Mouse (Mus musculus) CH12.LX (cell line): ENCODE measurements around the gene Cysrt1. TPM values are rescaled to one million over a fixed set of nuclear protein-coding genes. Genes with fewer than 3 reads are reported as not detected.

ENCODE experiments used
- DNase-seq: peaks from one replicate; pipeline ENCODE4 v3.0.0-alpha.2; 2013; ENCODE audit errors: extremely low read depth
- H3K27ac ChIP-seq: 2 replicates; pipeline ENCODE4 v1.5.1; 2012; ENCODE audit warnings: low read depth, mild to moderate bottlenecking, control low read depth, moderate library complexity; ENCODE audit not compliant: insufficient read depth
- H3K27me3 ChIP-seq: replicated peaks from 2 replicates; pipeline ENCODE3; 2012; ENCODE audit warnings: inconsistent platforms
- H3K36me3 ChIP-seq, 2 experiments: replicated peaks in 1 of 2; 2 replicates each; pipeline versions ENCODE3 to v1.6.1; 2012; ENCODE audit warnings: inconsistent platforms in 1 of 2, low read length in 1 of 2, mild to moderate bottlenecking in 1 of 2, mixed read lengths in 1 of 2, moderate library complexity in 1 of 2; ENCODE audit not compliant: control insufficient read depth in 1 of 2, insufficient read depth in 1 of 2
- H3K4me1 ChIP-seq, 2 experiments: 2 replicates each; pipeline ENCODE4 v1.6.1; 2012; ENCODE audit warnings: inconsistent platforms in 1 of 2, moderate library complexity in 1 of 2; ENCODE audit not compliant: insufficient read depth in 2 of 2, control insufficient read depth in 1 of 2
- H3K4me2 ChIP-seq: 2 replicates; pipeline ENCODE4 v1.6.1; 2012; ENCODE audit warnings: low read depth, mild to moderate bottlenecking, control low read depth; ENCODE audit not compliant: poor library complexity, insufficient read depth, severe bottlenecking
- H3K4me3 ChIP-seq, 3 experiments: fragments of 150-350 bp in 1 of 3; sonication (generic) in 1 of 3; replicated peaks in 1 of 3; 2 replicates each; pipeline versions ENCODE3 to v1.5.1; 2011 to 2012; ENCODE audit warnings: low read depth in 2 of 3, low read length in 2 of 3, mild to moderate bottlenecking in 2 of 3, moderate library complexity in 2 of 3, control low read depth in 1 of 3, improper control_type of control experiment in 1 of 3, inconsistent platforms in 1 of 3, mixed read lengths in 1 of 3; ENCODE audit not compliant: poor library complexity in 1 of 3
- H3K79me2 ChIP-seq: replicated peaks from 2 replicates; pipeline ENCODE4 v1.6.1; 2012; ENCODE audit warnings: mild to moderate bottlenecking, moderate library complexity; ENCODE audit not compliant: control insufficient read depth, poor library complexity, insufficient read depth, severe bottlenecking; ENCODE audit errors: extremely low read depth
- H3K9ac ChIP-seq: 2 replicates; pipeline ENCODE4 v1.6.1; 2012; ENCODE audit warnings: low read depth, mild to moderate bottlenecking, control low read depth, moderate library complexity; ENCODE audit not compliant: insufficient read depth
- H3K9me3 ChIP-seq: replicated peaks from 2 replicates; pipeline ENCODE3; 2012; ENCODE audit warnings: low read length, inconsistent platforms, mixed read lengths
- BHLHE40 ChIP-seq: IDR thresholded peaks from 2 replicates; pipeline ENCODE4 v1.6.1; 2011; ENCODE audit warnings: mild to moderate bottlenecking, low read depth, low read length, improper control_type of control experiment
- CHD1 ChIP-seq: IDR thresholded peaks from 2 replicates; pipeline ENCODE4 v1.6.1; 2012; ENCODE audit warnings: low read depth, low read length, improper control_type of control experiment, inconsistent platforms
- CHD2 ChIP-seq: IDR thresholded peaks from 2 replicates; pipeline ENCODE4 v1.6.1; 2011; ENCODE audit warnings: low read length, improper control_type of control experiment
- CTCF ChIP-seq, 2 experiments: IDR thresholded peaks in 1 of 2; conservative IDR thresholded peaks in 1 of 2; 2 replicates each; pipeline ENCODE4 v1.5.1; 2011 to 2012; ENCODE audit warnings: low read depth in 2 of 2, low read length in 2 of 2, improper control_type of control experiment in 1 of 2, inconsistent platforms in 1 of 2, mild to moderate bottlenecking in 1 of 2, moderate library complexity in 1 of 2
- E2F4 ChIP-seq: IDR thresholded peaks from 2 replicates; pipeline ENCODE4 v1.6.1; 2011; ENCODE audit warnings: low read depth, low read length, improper control_type of control experiment; ENCODE audit not compliant: insufficient replicate concordance
- ELF1 ChIP-seq: IDR thresholded peaks from 2 replicates; pipeline ENCODE4 v1.6.1; 2014; ENCODE audit warnings: low read depth, mild to moderate bottlenecking, inconsistent platforms, low read length, improper control_type of control experiment
- ETS1 ChIP-seq: conservative IDR thresholded peaks from 2 replicates; pipeline ENCODE4 v1.6.1; 2012; ENCODE audit warnings: low read depth, mild to moderate bottlenecking, inconsistent platforms, low read length, improper control_type of control experiment, moderate library complexity
- GABPA ChIP-seq: IDR thresholded peaks from 2 replicates; pipeline ENCODE4 v1.6.1; 2012; ENCODE audit warnings: low read depth, low read length, improper control_type of control experiment, inconsistent platforms; ENCODE audit not compliant: insufficient replicate concordance
- HCFC1 ChIP-seq: IDR thresholded peaks from 2 replicates; pipeline ENCODE4 v1.6.1; 2012; ENCODE audit warnings: low read depth, mild to moderate bottlenecking, inconsistent platforms, low read length, improper control_type of control experiment
- IRF4 ChIP-seq: IDR thresholded peaks from 2 replicates; pipeline ENCODE4 v1.6.1; 2014; ENCODE audit warnings: low read depth, mild to moderate bottlenecking, inconsistent platforms, low read length, improper control_type of control experiment
- JUN ChIP-seq: IDR thresholded peaks from 2 replicates; pipeline ENCODE4 v1.6.1; 2011; ENCODE audit warnings: low read depth, mild to moderate bottlenecking, low read length, improper control_type of control experiment, moderate library complexity; ENCODE audit not compliant: insufficient read depth
- JUND ChIP-seq: conservative IDR thresholded peaks from 2 replicates; pipeline ENCODE4 v1.6.1; 2011; ENCODE audit warnings: low read depth, low read length, improper control_type of control experiment
- KAT2A ChIP-seq: IDR thresholded peaks from 2 replicates; pipeline ENCODE4 v1.6.1; 2012; ENCODE audit warnings: low read length, improper control_type of control experiment, inconsistent platforms; ENCODE audit not compliant: insufficient replicate concordance
- MAFK ChIP-seq: IDR thresholded peaks from 2 replicates; pipeline ENCODE4 v1.6.1; 2011; ENCODE audit warnings: low read length, improper control_type of control experiment; ENCODE audit not compliant: insufficient replicate concordance
- MAX ChIP-seq: IDR thresholded peaks from 2 replicates; pipeline ENCODE4 v1.6.1; 2011; ENCODE audit warnings: low read length, improper control_type of control experiment
- MAZ ChIP-seq: IDR thresholded peaks from 2 replicates; pipeline ENCODE4 v1.6.1; 2012; ENCODE audit warnings: low read depth, mild to moderate bottlenecking, inconsistent platforms, low read length, improper control_type of control experiment, moderate library complexity
- MEF2A ChIP-seq: IDR thresholded peaks from 2 replicates; pipeline ENCODE4 v1.6.1; 2014; ENCODE audit warnings: low read depth, mild to moderate bottlenecking, inconsistent platforms, low read length, improper control_type of control experiment, borderline replicate concordance
- MXI1 ChIP-seq: IDR thresholded peaks from 2 replicates; pipeline ENCODE4 v1.6.1; 2011; ENCODE audit warnings: mild to moderate bottlenecking, low read depth, low read length, improper control_type of control experiment
- MYC ChIP-seq: IDR thresholded peaks from 2 replicates; pipeline ENCODE4 v1.6.1; 2011; ENCODE audit warnings: low read depth, mild to moderate bottlenecking, improper control_type of control experiment, low read length
- NELFE ChIP-seq: IDR thresholded peaks from 2 replicates; pipeline ENCODE4 v1.6.1; 2011; ENCODE audit warnings: low read depth, low read length, improper control_type of control experiment
- NRF1 ChIP-seq: IDR thresholded peaks from 2 replicates; pipeline ENCODE4 v1.6.1; 2014; ENCODE audit warnings: low read depth, mild to moderate bottlenecking, inconsistent platforms, low read length, improper control_type of control experiment, moderate library complexity
- PAX5 ChIP-seq: IDR thresholded peaks from 2 replicates; pipeline ENCODE4 v1.6.1; 2012; ENCODE audit warnings: low read length, inconsistent platforms, mixed read lengths
- RAD21 ChIP-seq: IDR thresholded peaks from 2 replicates; pipeline ENCODE4 v1.6.1; 2011; ENCODE audit warnings: low read depth, mild to moderate bottlenecking, low read length, improper control_type of control experiment, moderate library complexity
- SIN3A ChIP-seq: IDR thresholded peaks from 2 replicates; pipeline ENCODE4 v1.6.1; 2012; ENCODE audit warnings: low read length, improper control_type of control experiment, inconsistent platforms
- SMC3 ChIP-seq: IDR thresholded peaks from 2 replicates; pipeline ENCODE4 v1.6.1; 2011; ENCODE audit warnings: low read depth, low read length, improper control_type of control experiment
- TCF12 ChIP-seq: IDR thresholded peaks from 2 replicates; pipeline ENCODE4 v1.6.1; 2014; ENCODE audit warnings: low read depth, mild to moderate bottlenecking, inconsistent platforms, low read length, improper control_type of control experiment
- UBTF ChIP-seq: IDR thresholded peaks from 2 replicates; pipeline ENCODE4 v1.6.1; 2012; ENCODE audit warnings: low read depth, mild to moderate bottlenecking, inconsistent platforms, low read length, improper control_type of control experiment, moderate library complexity
- USF1 ChIP-seq: IDR thresholded peaks from 2 replicates; pipeline ENCODE4 v1.6.1; 2014; ENCODE audit warnings: low read depth, mild to moderate bottlenecking, inconsistent platforms, low read length, improper control_type of control experiment
- USF2 ChIP-seq: conservative IDR thresholded peaks from 2 replicates; pipeline ENCODE4 v1.6.1; 2011; ENCODE audit warnings: low read depth, low read length, improper control_type of control experiment
- ZC3H11A ChIP-seq: IDR thresholded peaks from 2 replicates; pipeline ENCODE4 v1.6.1; 2012; ENCODE audit warnings: low read depth, mild to moderate bottlenecking, inconsistent platforms, low read length, improper control_type of control experiment
- ZMIZ1 ChIP-seq: IDR thresholded peaks from 2 replicates; pipeline ENCODE4 v1.6.1; 2012; ENCODE audit warnings: low read depth, mild to moderate bottlenecking, inconsistent platforms, low read length, improper control_type of control experiment
- ZNF384 ChIP-seq: IDR thresholded peaks from 2 replicates; pipeline ENCODE4 v1.6.1; 2012; ENCODE audit warnings: low read depth, low read length, improper control_type of control experiment, inconsistent platforms
- dilution Hi-C: fragments of 300-500 bp; cut with MboI; formaldehyde crosslinking; loops from 2 replicates; pipeline ENCODE4 v1.14.3; 2020; ENCODE audit warnings: low sequenced_read_pairs; ENCODE audit not compliant: extremely low pct_unique_long_range_greater_than_20kb, extremely low pct_ligation_motif_present
- in situ Hi-C: fragments of 300-500 bp; cut with MboI; formaldehyde crosslinking; loops from 3 replicates; pipeline ENCODE4 v1.14.3; 2019; ENCODE audit warnings: low sequenced_read_pairs, low pct_ligation_motif_present, low pct_unique_long_range_greater_than_20kb, mixed read lengths
- polyA plus RNA-seq: library from polyadenylated mRNA; unstranded; fragments of >175 nt; gene quantifications from 2 replicates; pipeline ENCODE4 v1.2.1, GENCODE M21; 2012; ENCODE audit warnings: low read depth; ENCODE audit not compliant: insufficient read length
- total RNA-seq, 2 experiments: library from RNA; depleted of rRNA; stranded (reverse); fragments of 300-350 nt in 1 of 2; fragments of >200 nt in 1 of 2; gene quantifications; 2 replicates each; pipeline ENCODE4 v1.2.3; 2012 to 2014

The Cysrt1 gene
- total and polyA plus RNA-seq, 3 experiments: not detected

GRCm38 (mm10) chr2:25224766-25225752, 17.2 kb downstream of the Cysrt1 start:
- in situ Hi-C loops: no loop called here
- Histone ChIP-seq H3K9ac (peak overlapping the region; percentile 89), H3K9me3 (no peaks in the 10 kb centered on the region), H3K4me3 (peak overlapping the region; percentile 64 to 73 (median 65)), H3K27me3 (peaks cover 12% of the 10 kb centered on the region), H3K79me2 (peaks cover 9% of the 10 kb centered on the region), H3K4me1 (peaks cover 13 to 34% of the 10 kb centered on the region in 2 experiments; a peak in 3 of 4 replicates), H3K27ac (peak overlapping the region; percentile 93), H3K36me3 (peaks cover 22 to 26% of the 10 kb centered on the region in 2 experiments), H3K4me2 (peak overlapping the region; percentile 76)
- no peak for DNase-seq
- dilution Hi-C loops: no loop called here
- TF ChIP-seq MXI1 (peak; percentile 24; the same call in 1 of the 2 replicates), CTCF (conservative IDR thresholded peaks at IDR 0.05 in 1 of 2, IDR thresholded peaks at IDR 0.05 in 1 of 2; ENCODE audit: low read depth in 2 of 2, low read length in 2 of 2) (no peak), CHD2 (peak; percentile 95), TCF12 (no peak), E2F4 (no peak), BHLHE40 (no peak), KAT2A (no peak), ZMIZ1 (no peak), NRF1 (peak; percentile 79), ZNF384 (peak; percentile 7; the same call in 1 of the 2 replicates), MAZ (peak; percentile 93), ZC3H11A (no peak), UBTF (no peak), RAD21 (no peak), MAX (no peak), USF1 (no peak), ETS1 (no peak), JUN (no peak), NELFE (no peak), MEF2A (no peak), PAX5 (no peak), MYC (no peak), MAFK (no peak), SIN3A (no peak; the same call in 1 of the 2 replicates), USF2 (no peak), ELF1 (peak; percentile 72), GABPA (no peak), IRF4 (no peak; the same call in 1 of the 2 replicates), CHD1 (no peak), JUND (no peak), SMC3 (no peak), HCFC1 (peak; percentile 59)
